Mouse (Mus musculus) urinary bladder, postnatal 14 days (tissue): Measurements from ENCODE around the gene Clmn.
"Not testable (repeated sequence)": the region's sequence is repeated elsewhere in the genome, so short reads cannot be mapped to it uniquely, and the experiment has no call there.

ENCODE experiments used
- DNase-seq: peaks from one replicate; pipeline ENCODE4 v3.0.0; 2021; ENCODE audit warnings: low spot score

Gene Clmn

GRCm38 (mm10) chr12:104751814-104752765, 112.8 kb downstream of the Clmn start, which contains the start of gene Dicer1:
Gene Dicer1, minus strand, starts transcription at chr12:104751952.
- peak; percentile 97 for DNase-seq

DNA sequence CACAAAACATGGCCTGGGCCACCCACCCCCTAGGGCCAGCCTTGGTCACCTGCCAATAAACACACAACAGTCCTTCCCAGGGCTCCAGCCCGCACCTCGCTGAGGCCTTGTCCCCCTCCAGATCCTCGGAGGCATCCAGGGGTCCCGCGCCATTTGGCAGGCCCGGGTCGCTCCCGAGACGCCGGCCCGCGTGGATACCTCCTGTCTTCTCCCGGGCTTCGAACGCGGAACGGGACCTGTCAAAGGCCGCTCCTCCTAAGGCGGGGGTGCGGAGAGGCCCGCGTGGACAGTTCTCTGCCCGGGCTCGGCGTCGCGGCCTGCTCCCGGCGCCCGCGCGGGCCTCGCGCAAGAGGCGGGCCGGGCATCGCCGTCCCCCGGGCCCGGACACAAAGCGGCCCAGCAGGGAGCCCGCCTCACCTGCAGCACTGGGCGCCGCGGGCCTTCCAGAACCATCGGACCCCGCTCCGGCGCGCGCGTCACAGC, 113.5 kb downstream of the Clmn start:
- no peak for DNase-seq

DNA sequence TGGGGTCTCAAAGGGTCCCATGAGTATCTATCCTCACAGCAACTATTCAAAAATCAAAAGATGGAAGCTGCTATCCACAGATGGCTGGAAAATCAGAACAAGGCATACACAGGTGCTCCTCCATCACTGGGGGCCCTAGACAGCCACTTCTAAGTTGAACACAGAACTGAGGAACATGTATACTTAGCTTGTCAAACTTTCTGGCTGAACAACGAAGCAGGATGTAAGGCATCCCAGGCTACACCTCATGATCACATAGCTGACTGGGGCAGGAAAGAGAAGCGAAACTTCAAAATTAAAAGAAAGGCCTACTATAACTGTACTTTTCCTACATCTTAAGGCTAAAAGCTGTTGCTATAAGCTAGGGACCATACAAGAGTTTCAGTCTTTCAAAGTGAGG, 115.9 kb downstream of the Clmn start:
- no peak for DNase-seq

DNA sequence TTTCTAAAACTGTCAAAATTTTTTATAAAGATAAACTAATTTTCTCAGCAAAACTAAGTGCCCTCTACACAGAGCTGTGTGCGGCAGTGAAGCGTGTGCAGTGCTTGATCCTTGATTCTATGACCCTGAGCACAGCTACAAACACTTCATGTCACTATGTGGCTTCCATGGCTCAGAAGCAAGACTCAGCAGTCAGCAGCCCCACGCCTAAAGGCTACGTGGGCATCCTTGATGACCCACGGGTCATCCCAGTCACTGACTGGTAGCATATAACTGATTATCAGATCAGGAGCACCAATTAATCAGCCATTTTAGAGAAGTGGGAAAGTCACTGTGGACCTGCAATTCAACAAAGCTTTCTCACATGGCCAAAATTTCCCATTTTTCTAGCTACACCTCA, 117.6 kb downstream of the Clmn start:
- no peak for DNase-seq

DNA sequence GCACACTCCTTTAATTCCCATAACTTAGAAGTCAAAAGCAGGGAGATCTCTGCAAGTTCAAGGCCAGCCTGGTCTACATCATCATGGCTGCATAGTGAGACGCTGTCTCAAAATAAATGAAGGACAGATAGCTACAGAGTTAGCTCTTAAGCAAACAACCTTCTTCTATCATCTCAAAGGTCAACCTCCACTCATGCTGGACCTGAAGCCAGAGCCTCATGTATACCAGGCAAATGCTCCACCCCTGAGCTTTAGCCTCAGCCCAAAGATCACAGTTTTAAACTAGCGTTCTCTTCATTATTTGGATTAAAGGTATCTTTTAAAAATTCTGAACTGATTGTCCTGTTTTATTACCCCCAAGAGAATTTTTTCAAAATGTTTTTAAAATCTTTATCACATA, 118.3 kb downstream of the Clmn start:
- DNase-seq: no peak

DNA sequence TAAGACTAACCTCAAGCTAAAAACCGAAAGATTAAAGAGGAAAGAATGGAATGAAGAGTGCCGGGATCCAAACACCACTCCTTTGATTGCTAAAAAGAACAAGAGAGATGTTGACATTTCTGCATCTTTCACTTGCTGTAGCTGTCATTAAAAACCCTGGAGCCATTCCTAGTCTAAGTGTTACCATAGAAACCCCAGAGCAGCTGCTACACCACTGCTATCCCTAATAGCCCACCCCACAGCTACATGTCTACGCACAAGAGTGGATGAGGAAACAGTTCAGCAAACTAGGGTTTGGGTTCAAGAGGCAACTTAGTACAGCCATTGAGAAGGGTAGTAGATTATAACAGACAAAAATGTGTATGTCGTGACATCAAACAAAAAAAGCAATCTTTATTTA, 121.2 kb downstream of the Clmn start:
- DNase-seq: no peak

DNA sequence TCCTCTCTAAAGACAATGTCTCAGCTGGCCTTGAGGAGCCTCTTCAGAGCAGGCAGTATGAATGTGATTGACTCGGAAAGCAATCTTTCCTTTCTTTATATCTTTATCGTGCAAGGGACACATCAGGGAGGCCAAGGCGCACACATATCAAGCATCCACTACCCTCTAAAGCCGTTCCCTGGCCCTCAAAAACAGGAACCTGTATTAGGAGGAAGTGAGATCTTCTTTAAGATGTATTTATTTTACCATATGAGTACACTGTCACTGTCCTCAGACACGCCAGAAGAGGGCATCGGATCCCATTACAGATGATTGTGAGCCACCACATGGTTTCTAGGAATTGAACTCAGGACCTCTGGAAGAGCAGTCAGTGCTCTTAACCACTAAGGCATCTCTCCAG, 122.6 kb downstream of the Clmn start:
- DNase-seq: no peak

GRCm38 (mm10) chr12:104740841-104741787, 123.8 kb downstream of the Clmn start:
- DNase-seq: no peak

GRCm38 (mm10) chr12:104738931-104739330, 125.9 kb downstream of the Clmn start:
- DNase-seq: no peak

- no peak for DNase-seq
Observed at GRCm38 (mm10) chr12:104738446-104738845, 126.4 kb downstream of the Clmn start.

DNA sequence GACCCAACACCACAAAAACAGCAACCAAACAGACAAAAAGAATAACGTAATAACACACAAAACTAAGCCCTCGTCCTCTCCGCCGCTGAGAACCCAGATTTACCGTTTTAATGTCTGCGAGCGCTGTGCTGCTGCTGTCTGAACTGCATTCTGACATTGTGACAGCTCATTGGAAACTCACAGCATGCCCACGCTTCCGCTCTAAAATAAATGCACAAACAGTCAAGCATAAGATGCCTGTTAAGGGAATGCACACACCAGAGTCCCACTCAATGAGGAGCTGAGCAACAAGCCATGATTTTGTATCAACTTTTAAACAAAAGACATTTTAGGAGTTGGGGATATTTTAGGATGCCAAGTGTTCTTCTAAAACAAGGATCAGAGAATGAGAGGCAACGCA, 127.2 kb downstream of the Clmn start:
- DNase-seq: no peak

- no peak for DNase-seq
Observed at GRCm38 (mm10) chr12:104735993-104736395, 128.9 kb downstream of the Clmn start.

DNA sequence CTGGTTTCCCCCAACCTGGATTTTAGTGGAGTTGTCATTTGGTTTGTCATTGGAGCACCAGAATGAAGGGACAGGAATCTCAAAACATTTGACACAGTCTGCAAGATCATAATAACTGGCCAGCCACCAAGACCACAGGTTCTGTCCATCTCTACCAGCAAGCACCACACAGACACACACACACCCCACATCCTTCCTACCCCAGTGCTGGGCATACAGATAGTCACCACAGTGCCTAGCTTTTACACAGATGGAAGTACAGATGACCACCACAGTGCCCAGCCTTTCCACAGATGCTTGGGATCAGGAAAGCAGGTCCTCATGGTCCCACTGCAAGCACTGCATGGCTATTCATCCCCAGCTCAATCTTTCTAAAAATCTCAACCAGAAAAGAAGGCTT, 131.7 kb downstream of the Clmn start:
- no peak for DNase-seq

DNA sequence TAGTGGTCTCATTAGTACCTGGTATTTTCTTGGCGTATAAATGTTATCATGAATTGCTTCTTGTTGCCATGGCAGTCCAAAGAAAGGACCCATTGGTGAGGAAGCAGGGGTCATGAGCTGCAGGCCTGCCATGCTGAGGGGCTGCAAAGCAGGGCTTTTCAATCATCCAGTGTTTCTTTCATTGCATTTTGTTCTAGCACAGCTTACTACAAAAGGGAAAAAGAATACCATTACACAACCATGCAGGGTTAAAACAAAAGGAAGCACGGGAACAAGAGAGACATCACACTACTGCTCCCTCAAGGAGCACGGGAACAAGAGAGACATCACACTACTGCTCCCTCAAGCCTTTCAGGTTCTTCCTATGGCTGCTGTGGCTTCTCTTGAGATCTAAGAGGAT, 133.1 kb downstream of the Clmn start:
- DNase-seq: no peak

- not testable (repeated sequence) for DNase-seq
Observed at GRCm38 (mm10) chr12:104726436-104726835, 138.4 kb downstream of the Clmn start.

- no peak for DNase-seq
Observed at GRCm38 (mm10) chr12:104722056-104722455, 142.8 kb downstream of the Clmn start.

DNA sequence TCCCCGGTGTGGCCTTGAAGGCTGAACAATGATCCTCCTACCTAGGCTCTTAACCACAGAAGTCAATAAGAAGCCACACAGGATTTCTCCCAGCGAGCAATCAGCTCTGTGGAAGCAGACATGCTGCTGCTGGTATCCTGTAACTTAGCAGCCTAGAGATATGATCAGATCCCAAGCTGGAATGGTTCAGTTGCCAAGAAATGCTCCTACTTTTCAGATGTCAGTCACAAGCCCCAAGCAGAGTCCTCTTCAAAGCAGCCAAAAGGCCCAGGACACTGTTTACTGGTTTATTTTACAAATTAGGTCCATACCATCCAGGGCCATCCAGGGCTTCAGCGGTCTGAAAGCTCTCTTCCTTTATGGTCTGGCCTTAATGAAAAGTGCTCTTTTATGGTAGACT, 143.9 kb downstream of the Clmn start:
- DNase-seq: no peak

GRCm38 (mm10) chr12:104718956-104719355, 145.9 kb downstream of the Clmn start:
- DNase-seq: no peak

- no peak for DNase-seq
Observed at GRCm38 (mm10) chr12:104716409-104716808, 148.5 kb downstream of the Clmn start.

DNA sequence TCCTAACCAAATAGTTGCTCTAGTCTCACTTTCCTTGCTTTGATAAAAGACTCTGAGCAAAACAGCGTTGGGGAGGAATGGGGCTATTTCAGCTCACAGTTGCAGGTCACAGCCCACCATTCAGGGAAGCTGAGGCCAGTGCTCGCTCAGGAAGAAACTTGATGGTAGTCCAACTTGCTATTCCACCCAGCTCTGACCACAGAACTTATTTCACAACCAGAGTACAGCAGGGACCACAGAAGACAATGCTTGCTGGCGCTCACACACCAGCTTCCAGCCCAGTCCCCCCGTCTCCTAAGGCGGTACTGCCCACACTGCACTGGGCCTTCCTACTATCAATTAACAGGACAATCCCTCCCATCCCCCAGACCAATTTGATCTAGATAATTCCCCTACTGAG, 149.4 kb downstream of the Clmn start:
- no peak for DNase-seq
